Mouse (Mus musculus) cortical plate, adult 2 months (tissue): ENCODE measurements at regions not wholly inside any gene's neighbourhood (a gene's known extent, or its start where the extent isn't known, plus 50 kb on each side); places are given as distances from the start of the nearest gene placed in this dataset.

Experiments used
- H3K27ac ChIP-seq: fragments of 200-500 bp; 2 replicates; pipeline ENCODE4 v1.5.1; 2012; ENCODE audit warnings: low read length, control low read depth, inconsistent platforms; ENCODE audit not compliant: insufficient read depth
- H3K4me1 ChIP-seq: fragments of 200-500 bp; 2 replicates; pipeline ENCODE4 v1.6.1; 2011; ENCODE audit warnings: low read length; ENCODE audit not compliant: control insufficient read depth, insufficient read depth
- H3K4me3 ChIP-seq: fragments of 200-500 bp; 2 replicates; pipeline ENCODE4 v1.5.1; 2011; ENCODE audit warnings: mild to moderate bottlenecking, low read length, control low read depth; ENCODE audit not compliant: insufficient read depth
- CTCF ChIP-seq: fragments of 200-500 bp; IDR thresholded peaks from 2 replicates; pipeline ENCODE4 v1.5.1; 2011; ENCODE audit warnings: mild to moderate bottlenecking, control low read depth, low read length; ENCODE audit not compliant: insufficient read depth; ENCODE audit errors: extremely low read depth
- POLR2A ChIP-seq: fragments of 200-500 bp; IDR thresholded peaks from 2 replicates; pipeline ENCODE4 v1.6.1; 2011; ENCODE audit warnings: mild to moderate bottlenecking, low read length, control low read depth; ENCODE audit not compliant: insufficient read depth; ENCODE audit errors: extremely low read depth

GRCm38 (mm10) chr15:97578046-97578445 is 127.6 kb downstream of the Rpap3 start:
- Histone ChIP-seq H3K4me3 (no peak overlapping the region), H3K4me1 (no peaks in the 10 kb centered on the region)

GRCm38 (mm10) chr15:97577196-97577595 is 128.4 kb downstream of the Rpap3 start:
- Histone ChIP-seq H3K4me3 (no peak overlapping the region), H3K4me1 (no peaks in the 10 kb centered on the region), H3K27ac (no peak overlapping the region)
- TF ChIP-seq CTCF, result no peak
- TF ChIP-seq POLR2A, result no peak

More at GRCm38 (mm10) chr15:97578046-97578445, 127.6 kb downstream of the Rpap3 start:
- TF ChIP-seq POLR2A (no peak), CTCF (no peak)
- H3K27ac ChIP-seq, result no peak overlapping the region

GRCm38 (mm10) chr15:97572639-97573038 is 133.0 kb downstream of the Rpap3 start:
- Histone ChIP-seq H3K4me3 (no peak overlapping the region), H3K27ac (no peak overlapping the region), H3K4me1 (no peaks in the 10 kb centered on the region)
- no peak for TF ChIP-seq CTCF
- TF ChIP-seq POLR2A, result no peak

GRCm38 (mm10) chr15:97571885-97572284 is 133.7 kb downstream of the Rpap3 start:
- Histone ChIP-seq H3K4me3 (no peak overlapping the region), H3K4me1 (no peaks in the 10 kb centered on the region), H3K27ac (no peak overlapping the region)
- TF ChIP-seq POLR2A (no peak), CTCF (no peak)

- no peak overlapping the region for H3K27ac ChIP-seq
Observed at GRCm38 (mm10) chr15:97560096-97560495, 145.5 kb downstream of the Rpap3 start.

GRCm38 (mm10) chr15:97558725-97559124 is 146.9 kb downstream of the Rpap3 start:
- H3K4me3 ChIP-seq, result no peak overlapping the region
- no peaks in the 10 kb centered on the region for H3K4me1 ChIP-seq
- TF ChIP-seq CTCF (no peak), POLR2A (no peak)
- no peak overlapping the region for H3K27ac ChIP-seq

More at GRCm38 (mm10) chr15:97560096-97560495, 145.5 kb downstream of the Rpap3 start:
- no peak overlapping the region for H3K4me3 ChIP-seq
- TF ChIP-seq POLR2A (no peak), CTCF (no peak)
- no peaks in the 10 kb centered on the region for H3K4me1 ChIP-seq

GRCm38 (mm10) chr15:97548354-97548753 is 157.3 kb downstream of the Rpap3 start:
- no peaks in the 10 kb centered on the region for H3K4me1 ChIP-seq
- H3K27ac ChIP-seq, result no peak overlapping the region
- no peak for TF ChIP-seq CTCF
- no peak for TF ChIP-seq POLR2A
- no peak overlapping the region for H3K4me3 ChIP-seq

GRCm38 (mm10) chr15:97545034-97545433 is 160.6 kb downstream of the Rpap3 start:
- Histone ChIP-seq H3K4me3 (no peak overlapping the region), H3K4me1 (no peaks in the 10 kb centered on the region), H3K27ac (no peak overlapping the region)
- no peak for TF ChIP-seq CTCF
- no peak for TF ChIP-seq POLR2A

- no peak overlapping the region for H3K4me3 ChIP-seq
- H3K27ac ChIP-seq, result no peak overlapping the region
- no peaks in the 10 kb centered on the region for H3K4me1 ChIP-seq
- TF ChIP-seq POLR2A (no peak), CTCF (no peak)
Observed at GRCm38 (mm10) chr15:97541646-97542045, 164.0 kb downstream of the Rpap3 start.

GRCm38 (mm10) chr15:97536145-97536544 is 169.5 kb downstream of the Rpap3 start:
- TF ChIP-seq POLR2A (no peak), CTCF (no peak)
- Histone ChIP-seq H3K4me3 (no peak overlapping the region), H3K27ac (no peak overlapping the region), H3K4me1 (peaks cover 4% of the 10 kb centered on the region; the same call in 1 of the 2 replicates)
